Mouse (Mus musculus) forebrain, embryonic 15.5 days (tissue): ENCODE results near the gene Plekhj1. TPM values are rescaled to one million over a fixed set of nuclear protein-coding genes. Genes with fewer than 3 reads are reported as not detected.

ENCODE experiments used
- ATAC-seq: fragments of 200-750 bp; cut with Nextera tagmentation; replicated peaks from 2 replicates; pipeline ENCODE4 v1.8.0; 2017; ENCODE audit warnings: mild to moderate bottlenecking, moderate TSS enrichment, moderate library complexity
- H3K27ac ChIP-seq: fragments of 300-500 bp; sonication (generic); replicated peaks from 2 replicates; pipeline ENCODE4 v1.5.1; 2015; ENCODE audit warnings: mild to moderate bottlenecking, inconsistent platforms
- H3K27me3 ChIP-seq: fragments of 300-500 bp; sonication (generic); 2 replicates; pipeline ENCODE4 v1.6.1; 2015; ENCODE audit warnings: inconsistent platforms
- H3K36me3 ChIP-seq: fragments of 300-500 bp; sonication (generic); 2 replicates; pipeline ENCODE4 v1.6.1; 2015; ENCODE audit warnings: mild to moderate bottlenecking, inconsistent platforms
- H3K4me1 ChIP-seq: fragments of 300-500 bp; sonication (generic); 2 replicates; pipeline ENCODE4 v1.6.1; 2015; ENCODE audit warnings: inconsistent platforms
- H3K4me2 ChIP-seq: fragments of 300-500 bp; sonication (generic); replicated peaks from 2 replicates; pipeline ENCODE4 v1.6.1; 2015; ENCODE audit warnings: mild to moderate bottlenecking, inconsistent platforms
- H3K4me3 ChIP-seq: fragments of 300-500 bp; sonication (generic); 2 replicates; pipeline ENCODE4 v1.5.1; 2015; ENCODE audit warnings: mild to moderate bottlenecking, inconsistent platforms
- H3K9ac ChIP-seq: fragments of 300-500 bp; sonication (generic); replicated peaks from 2 replicates; pipeline ENCODE4 v1.6.1; 2015; ENCODE audit warnings: mild to moderate bottlenecking, inconsistent platforms
- H3K9me3 ChIP-seq: fragments of 300-500 bp; sonication (generic); 2 replicates; pipeline ENCODE4 v1.6.1; 2016; ENCODE audit warnings: inconsistent platforms
- WGBS: fragments of 180-500 bp; shearing (Covaris S2); methylation state at CpG from one replicate; pipeline ENCODE4 v1.1.7; 2015; ENCODE audit warnings: mixed read lengths; 5-methylcytosine and 5-hydroxymethylcytosine counted together
- polyA plus RNA-seq: library from polyadenylated mRNA; unstranded; fragments of >200 nt; fragmentation: Nextera tagmentation; extraction: Ambion mirVana; gene quantifications from 2 replicates; pipeline ENCODE4 v1.2.1, GENCODE M21; 2015

The Plekhj1 gene
- polyA plus RNA-seq, 1 experiment from 2014 or later, result 140 TPM

DNA sequence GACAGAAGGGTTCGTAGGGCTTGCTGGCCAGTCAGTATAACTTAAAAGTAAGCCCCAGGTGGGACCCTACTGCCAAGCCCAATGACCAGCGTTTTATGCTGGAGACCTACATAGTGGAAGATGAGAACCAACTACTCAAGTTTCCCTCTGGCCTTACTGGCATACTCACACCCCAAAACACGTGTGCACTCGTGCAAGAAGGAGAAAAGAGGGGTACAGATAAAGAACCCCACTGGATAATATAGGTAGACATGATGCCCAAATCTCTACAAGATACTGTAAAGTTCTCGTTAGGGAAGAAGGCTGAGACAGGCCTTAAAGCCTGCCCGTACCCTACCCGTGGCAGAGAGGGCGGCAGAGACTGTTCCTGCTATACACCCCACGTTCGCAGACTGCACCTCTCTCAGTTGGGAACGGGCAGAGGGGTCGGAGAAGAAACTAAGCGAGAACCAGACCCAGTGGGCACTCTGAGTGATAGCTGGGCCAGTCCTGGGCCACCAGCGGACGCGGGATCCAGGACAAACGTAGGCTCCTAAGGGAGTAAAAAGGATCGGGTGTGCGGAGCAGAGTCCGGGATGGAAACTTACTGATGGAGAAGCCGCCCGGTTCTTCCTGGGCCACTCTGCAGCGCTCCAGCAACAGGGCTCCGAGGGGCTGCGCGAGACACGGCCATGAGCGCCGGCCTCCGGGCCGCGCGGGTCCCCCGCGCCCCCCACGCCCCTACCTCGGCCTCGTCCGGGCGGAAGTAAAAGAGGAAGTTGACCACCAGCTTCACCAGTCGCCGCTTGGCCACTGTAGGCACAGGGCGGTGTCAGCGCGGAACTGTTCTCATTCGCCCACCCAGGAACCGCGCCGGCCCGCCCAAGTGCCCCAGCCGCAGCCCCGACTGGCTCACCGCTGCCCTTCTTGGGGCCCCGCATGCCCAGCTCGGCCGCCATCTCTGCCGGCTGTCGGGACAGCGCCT, 958 bp downstream of the Plekhj1 start:
- Histone ChIP-seq H3K36me3 (peaks cover 50% of the 10 kb centered on the region), H3K27me3 (no peaks in the 10 kb centered on the region), H3K27ac (peak overlapping the region; percentile 99), H3K4me1 (peaks cover 32% of the 10 kb centered on the region), H3K9me3 (no peaks in the 10 kb centered on the region), H3K9ac (peak overlapping the region; percentile 99), H3K4me3 (peak overlapping the region; percentile 96), H3K4me2 (peak overlapping the region; percentile 89)
- WGBS, result 2% methylated on average over 58 of the region's 59 CpGs
- ATAC-seq, result peak; percentile 74

- WGBS, result 78% methylated on average over 9 of the region's 9 CpGs
Observed at GRCm38 (mm10) chr10:80796307-80796848, 2.0 kb downstream of the Plekhj1 start.

DNA sequence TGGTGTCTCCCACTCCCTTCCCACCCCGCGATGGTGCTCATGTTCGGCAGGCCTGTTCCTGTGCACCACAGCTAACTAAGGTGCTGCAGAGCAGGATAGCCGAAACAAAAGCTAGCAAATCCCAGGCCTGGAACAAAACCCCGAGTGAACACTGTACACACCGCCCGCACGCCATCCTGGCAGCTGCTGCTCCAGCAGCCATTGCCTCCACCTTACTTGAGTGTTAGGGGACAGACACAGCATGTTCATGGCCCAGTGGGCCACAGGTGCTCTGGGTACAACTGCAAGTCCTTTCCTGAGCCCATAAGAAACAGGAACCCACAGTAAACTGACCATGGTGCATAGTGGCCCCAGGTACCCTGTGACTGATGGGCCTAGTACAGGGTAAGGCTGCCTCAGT, 3.7 kb downstream of the Plekhj1 start:
- no peak for ATAC-seq
- Histone ChIP-seq H3K36me3 (peaks cover 64% of the 10 kb centered on the region), H3K9ac (no peak overlapping the region), H3K27me3 (no peaks in the 10 kb centered on the region), H3K9me3 (no peaks in the 10 kb centered on the region), H3K4me2 (no peak overlapping the region), H3K27ac (no peak overlapping the region), H3K4me1 (peaks cover 25% of the 10 kb centered on the region), H3K4me3 (no peak overlapping the region)
- 79% methylated on average over 8 of the region's 8 CpGs for WGBS

More at GRCm38 (mm10) chr10:80796307-80796848, 2.0 kb downstream of the Plekhj1 start:
- H3K9me3 ChIP-seq, result no peaks in the 10 kb centered on the region
- peaks cover 50% of the 10 kb centered on the region for H3K36me3 ChIP-seq
- H3K9ac ChIP-seq, result peak overlapping the region; percentile 99
- peaks cover 32% of the 10 kb centered on the region for H3K4me1 ChIP-seq
- peak overlapping the region; percentile 96; the same call in 1 of the 2 replicates for H3K4me3 ChIP-seq
- H3K27ac ChIP-seq, result no peak overlapping the region
- peak overlapping the region; percentile 89 for H3K4me2 ChIP-seq
- ATAC-seq, result no peak
- no peaks in the 10 kb centered on the region for H3K27me3 ChIP-seq

DNA sequence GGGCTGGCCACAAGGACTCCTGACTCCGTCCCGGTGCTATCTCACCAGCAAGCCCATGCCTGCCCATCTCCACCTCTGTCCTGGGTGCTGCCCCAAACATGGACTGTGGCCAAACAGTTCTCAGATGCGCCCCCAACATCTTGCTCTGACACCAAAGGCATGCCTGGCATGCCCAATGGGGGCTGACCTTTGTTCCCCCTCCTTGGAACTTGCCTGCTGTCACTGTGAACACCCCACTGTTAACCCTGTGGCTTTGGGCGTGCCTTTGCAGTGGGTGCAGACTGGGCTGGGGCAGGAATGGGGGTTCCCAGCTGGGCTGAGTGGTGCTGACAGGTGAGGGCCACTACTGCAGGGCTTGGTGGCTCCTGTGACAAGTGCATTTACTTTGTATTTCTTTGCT, 4.6 kb downstream of the Plekhj1 start:
- H3K9me3 ChIP-seq, result no peaks in the 10 kb centered on the region
- H3K27ac ChIP-seq, result no peak overlapping the region
- no peak overlapping the region for H3K4me2 ChIP-seq
- H3K9ac ChIP-seq, result no peak overlapping the region
- peaks cover 18% of the 10 kb centered on the region for H3K4me1 ChIP-seq
- H3K36me3 ChIP-seq, result peaks cover 73% of the 10 kb centered on the region
- ATAC-seq, result no peak
- H3K27me3 ChIP-seq, result no peaks in the 10 kb centered on the region
- 90% methylated on average over 4 of the region's 4 CpGs for WGBS
- H3K4me3 ChIP-seq, result no peak overlapping the region

DNA sequence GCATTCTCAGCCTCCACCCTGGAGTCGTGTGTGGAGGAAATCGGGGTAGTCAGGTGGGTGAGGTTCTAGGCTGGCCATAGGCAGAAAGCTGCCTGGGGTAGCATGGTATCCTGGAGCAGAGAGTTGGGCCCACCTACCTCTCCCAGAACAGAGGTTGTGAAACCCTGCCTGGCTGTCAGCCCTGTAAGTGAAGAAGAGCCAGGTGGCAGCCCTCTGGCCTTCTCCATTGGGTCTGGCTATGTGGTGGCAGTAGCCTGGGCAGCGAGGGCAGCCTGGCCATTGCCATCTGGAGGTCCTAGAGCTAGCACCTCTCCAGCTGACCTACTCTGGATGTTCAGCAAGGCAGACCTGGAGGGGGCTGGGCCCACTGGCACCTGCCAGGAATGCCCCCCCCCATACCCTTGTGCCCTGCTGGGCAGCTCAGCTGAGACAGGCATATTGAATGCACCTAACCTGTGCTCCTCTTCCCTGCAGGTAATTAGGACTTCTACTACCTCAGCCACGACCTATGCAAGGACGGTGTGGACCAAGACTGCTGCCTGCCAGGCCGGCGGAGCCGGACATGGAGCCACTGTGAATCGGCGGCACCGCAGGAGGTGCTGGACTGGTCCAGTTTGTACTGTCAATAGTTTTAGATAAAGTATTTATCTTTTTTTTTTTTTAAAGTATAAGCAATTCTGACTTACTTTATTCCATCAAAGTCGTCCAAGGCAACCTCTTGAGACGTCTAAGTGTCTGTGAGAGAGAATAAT, 5.2 kb downstream of the Plekhj1 start:
- no peak overlapping the region for H3K4me3 ChIP-seq
- peaks cover 79% of the 10 kb centered on the region for H3K36me3 ChIP-seq
- H3K27me3 ChIP-seq, result no peaks in the 10 kb centered on the region
- ATAC-seq, result no peak
- H3K27ac ChIP-seq, result no peak overlapping the region
- H3K4me1 ChIP-seq, result peaks cover 18% of the 10 kb centered on the region
- H3K9me3 ChIP-seq, result no peaks in the 10 kb centered on the region
- H3K9ac ChIP-seq, result no peak overlapping the region
- 91% methylated on average over 13 of the region's 13 CpGs for WGBS
- H3K4me2 ChIP-seq, result no peak overlapping the region

- peaks cover 87% of the 10 kb centered on the region for H3K36me3 ChIP-seq
- WGBS, result 71% methylated on average over 41 of the region's 41 CpGs
- no peaks in the 10 kb centered on the region for H3K9me3 ChIP-seq
- H3K4me3 ChIP-seq, result no peak overlapping the region
- 0 out of 2 replicates have a peak overlapping the region, but pooled peaks have one; percentile 8 for H3K27ac ChIP-seq
- H3K27me3 ChIP-seq, result no peaks in the 10 kb centered on the region
- no peak overlapping the region for H3K9ac ChIP-seq
- peaks cover 17% of the 10 kb centered on the region for H3K4me1 ChIP-seq
- no peak; the same call in 1 of the 2 replicates for ATAC-seq
- no peak overlapping the region for H3K4me2 ChIP-seq
Observed at GRCm38 (mm10) chr10:80792175-80793032, 6.0 kb downstream of the Plekhj1 start.

- Histone ChIP-seq H3K27ac (0 out of 2 replicates have a peak overlapping the region, but pooled peaks have one; percentile 8), H3K9me3 (no peaks in the 10 kb centered on the region), H3K9ac (no peak overlapping the region), H3K4me2 (no peak overlapping the region), H3K36me3 (peaks cover 93% of the 10 kb centered on the region), H3K4me1 (peaks cover 9% of the 10 kb centered on the region), H3K27me3 (no peaks in the 10 kb centered on the region), H3K4me3 (no peak overlapping the region)
- ATAC-seq, result no peak
- 81% methylated on average over 33 of the region's 33 CpGs for WGBS
Observed at GRCm38 (mm10) chr10:80791476-80792174, 6.8 kb downstream of the Plekhj1 start.

GRCm38 (mm10) chr10:80790761-80791404, 7.5 kb downstream of the Plekhj1 start:
- H3K9me3 ChIP-seq, result no peaks in the 10 kb centered on the region
- H3K27me3 ChIP-seq, result no peaks in the 10 kb centered on the region
- H3K4me2 ChIP-seq, result no peak overlapping the region
- 90% methylated on average over 19 of the region's 19 CpGs for WGBS
- H3K4me3 ChIP-seq, result no peak overlapping the region
- no peak overlapping the region for H3K9ac ChIP-seq
- ATAC-seq, result no peak
- no peak overlapping the region for H3K27ac ChIP-seq
- peaks cover 2% of the 10 kb centered on the region; the same call in 1 of the 2 replicates for H3K4me1 ChIP-seq
- peaks cover 93% of the 10 kb centered on the region for H3K36me3 ChIP-seq

GRCm38 (mm10) chr10:80787517-80787916, 10.9 kb downstream of the Plekhj1 start:
- no peak for ATAC-seq
- no peaks in the 10 kb centered on the region for H3K9me3 ChIP-seq
- H3K4me2 ChIP-seq, result no peak overlapping the region
- H3K36me3 ChIP-seq, result peaks cover 96% of the 10 kb centered on the region
- WGBS, result 82% methylated on average over 2 of the region's 2 CpGs
- no peak overlapping the region for H3K4me3 ChIP-seq
- H3K27me3 ChIP-seq, result no peaks in the 10 kb centered on the region
- no peak overlapping the region for H3K9ac ChIP-seq
- no peak overlapping the region for H3K27ac ChIP-seq
- no peaks in the 10 kb centered on the region for H3K4me1 ChIP-seq

- 94% methylated on average over 11 of the region's 11 CpGs for WGBS
- Histone ChIP-seq H3K9ac (no peak overlapping the region), H3K36me3 (peaks cover 95% of the 10 kb centered on the region), H3K9me3 (no peaks in the 10 kb centered on the region), H3K4me2 (no peak overlapping the region), H3K27me3 (no peaks in the 10 kb centered on the region), H3K27ac (no peak overlapping the region), H3K4me3 (no peak overlapping the region), H3K4me1 (no peaks in the 10 kb centered on the region)
- ATAC-seq, result no peak
Observed at GRCm38 (mm10) chr10:80785963-80786362, 12.5 kb downstream of the Plekhj1 start.
